Mouse (Mus musculus) liver, postnatal 0 days (tissue): ENCODE measurements around the gene Klf14. TPM values are rescaled to one million over a fixed set of nuclear protein-coding genes. Genes with fewer than 3 reads are reported as not detected.

Source experiments
- ATAC-seq: fragments of 200-750 bp; cut with Nextera tagmentation; 2 replicates; pipeline ENCODE4 v1.8.0; 2017; ENCODE audit warnings: mild to moderate bottlenecking, moderate library complexity
- DNase-seq: peaks from one replicate; pipeline ENCODE4 v3.0.0-alpha.2; 2016
- H3K27ac ChIP-seq: fragments of 300-500 bp; sonication (generic); 2 replicates; pipeline ENCODE4 v1.5.1; 2014; ENCODE audit warnings: antibody characterized with exemption, moderate library complexity, mild to moderate bottlenecking, low read depth
- H3K27me3 ChIP-seq: fragments of 300-500 bp; sonication (generic); 2 replicates; pipeline ENCODE4 v1.6.1; 2014; ENCODE audit warnings: low read length, control low read depth, mixed read lengths; ENCODE audit not compliant: insufficient read depth
- H3K36me3 ChIP-seq: fragments of 300-500 bp; sonication (generic); replicated peaks from 2 replicates; pipeline ENCODE4 v1.6.1; 2014; ENCODE audit warnings: mild to moderate bottlenecking, control low read depth, low read length, moderate library complexity, mixed read lengths; ENCODE audit not compliant: insufficient read depth
- H3K4me1 ChIP-seq: fragments of 300-500 bp; sonication (generic); 2 replicates; pipeline ENCODE4 v1.6.1; 2014; ENCODE audit warnings: antibody characterized with exemption, mild to moderate bottlenecking, control low read depth; ENCODE audit not compliant: insufficient read depth
- H3K4me2 ChIP-seq: fragments of 300-500 bp; sonication (generic); 2 replicates; pipeline ENCODE4 v1.6.1; 2014; ENCODE audit warnings: low read depth, mild to moderate bottlenecking, low read length, moderate library complexity, mixed read lengths
- H3K4me3 ChIP-seq: fragments of 300-500 bp; sonication (generic); 2 replicates; pipeline ENCODE4 v1.5.1; 2014; ENCODE audit warnings: low read depth, low read length
- H3K9ac ChIP-seq: fragments of 300-500 bp; sonication (generic); replicated peaks from 2 replicates; pipeline ENCODE4 v1.6.1; 2014; ENCODE audit warnings: mild to moderate bottlenecking, moderate library complexity
- H3K9me3 ChIP-seq: fragments of 300-500 bp; sonication (generic); 2 replicates; pipeline ENCODE4 v1.6.1; 2016; ENCODE audit warnings: mild to moderate bottlenecking, control low read depth, low read length, mixed read lengths
- CTCF ChIP-seq: sonication (generic); IDR thresholded peaks from 2 replicates; pipeline ENCODE4 v1.5.1; 2016; ENCODE audit warnings: antibody characterized with exemption, low read depth
- EP300 ChIP-seq: IDR thresholded peaks from 2 replicates; pipeline ENCODE4 v1.6.1; 2016; ENCODE audit warnings: antibody characterized with exemption, low read depth, mild to moderate bottlenecking
- WGBS: fragments of 180-500 bp; shearing (Covaris S2); extraction: QIAGEN DNeasy Blood & Tissue Kit; methylation state at CpG from one replicate; pipeline ENCODE4 v1.1.7; 2014; ENCODE audit not compliant: insufficient replicate concordance; 5-methylcytosine and 5-hydroxymethylcytosine counted together
- polyA plus RNA-seq: library from polyadenylated mRNA; unstranded; fragments of >200 nt; fragmentation: Nextera tagmentation; extraction: Ambion mirVana; gene quantifications from 2 replicates; pipeline ENCODE4 v1.2.1, GENCODE M21; 2015

The Klf14 gene
- polyA plus RNA-seq, 1 experiment from 2014 or later = 0.08 TPM

DNA sequence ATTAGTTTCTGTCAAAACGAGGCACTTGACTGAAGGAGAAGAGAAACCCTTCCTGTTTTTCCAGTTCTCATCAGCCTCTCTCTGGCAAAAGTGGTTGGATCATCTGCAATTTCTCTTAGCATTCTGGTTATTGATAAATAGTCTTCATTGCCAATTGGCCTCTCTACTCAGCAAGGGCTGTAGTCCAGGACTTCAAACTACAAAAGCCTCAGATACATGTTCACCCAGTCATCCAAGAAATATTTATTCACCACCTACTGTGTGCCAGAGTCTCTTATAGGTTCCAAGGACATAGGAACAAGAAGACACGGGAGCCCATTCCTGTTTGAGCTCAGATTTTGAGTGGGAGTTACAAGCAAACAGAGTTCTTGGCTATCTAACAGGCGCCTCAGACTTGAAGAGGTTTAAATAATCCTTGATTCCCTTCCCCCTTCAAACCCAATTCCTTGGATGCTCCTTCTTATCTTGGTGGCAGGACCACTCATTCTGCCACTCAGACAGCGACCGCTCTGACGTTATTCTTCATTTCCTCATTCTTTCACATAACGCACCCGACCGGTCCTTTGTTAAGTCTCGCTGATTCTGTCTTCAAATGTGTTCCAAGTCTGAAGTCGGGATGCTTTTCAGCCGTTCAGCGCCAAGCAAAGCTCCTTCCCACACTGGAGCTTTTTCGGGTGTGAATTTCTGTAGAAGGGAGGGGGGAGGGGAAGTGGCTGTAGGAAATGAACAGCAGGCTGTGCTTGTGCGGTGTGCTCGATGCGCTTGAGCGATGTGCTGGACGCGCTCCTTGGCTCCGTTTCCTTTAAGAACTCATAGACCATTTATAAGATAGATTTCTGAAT lies 37.8 kb downstream of the Klf14 start:
- H3K27me3 ChIP-seq = no peaks in the 10 kb centered on the region
- no peak for TF ChIP-seq CTCF
- no peak for TF ChIP-seq EP300
- H3K36me3 ChIP-seq = no peaks in the 10 kb centered on the region
- H3K4me1 ChIP-seq = no peaks in the 10 kb centered on the region
- H3K9me3 ChIP-seq = no peaks in the 10 kb centered on the region
- ATAC-seq (no peak), DNase-seq (peak; percentile 14)
- H3K4me3 ChIP-seq = no peak overlapping the region
- H3K9ac ChIP-seq = no peak overlapping the region
- WGBS = 43% methylated on average over 21 of the region's 21 CpGs
- peak overlapping the region; percentile 24; the same call in 1 of the 2 replicates for H3K4me2 ChIP-seq
- no peak overlapping the region for H3K27ac ChIP-seq

DNA sequence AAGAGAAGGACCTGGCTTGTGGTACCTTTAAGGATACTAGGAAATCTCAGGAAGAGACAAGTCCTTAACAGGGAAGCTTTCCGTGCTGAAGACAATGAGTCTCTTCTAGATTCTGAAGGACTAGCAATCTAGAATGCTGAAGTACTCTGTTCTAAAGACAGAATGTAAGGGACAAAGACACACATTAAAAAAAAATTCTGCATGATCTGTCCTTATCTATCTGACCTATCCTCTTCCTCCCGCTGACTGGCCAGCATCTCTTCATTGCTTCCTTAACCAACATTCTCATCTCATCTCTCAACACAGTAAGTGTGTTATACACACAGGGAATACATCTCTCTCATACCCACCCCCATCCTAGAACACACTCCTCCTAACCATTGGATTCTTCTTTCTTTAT lies 43.4 kb downstream of the Klf14 start, which contains the start of gene Tsga13:
Gene Tsga13 (minus strand): TSS at position 101 of the 400 bp plus-strand sequence.
- DNase-seq = no peak
- no peak for ATAC-seq
- H3K9ac ChIP-seq = no peak within 1 kb of the TSS
- H3K27ac ChIP-seq = no peak within 1 kb of the TSS
- no peaks in the 10 kb centered on the region for H3K4me1 ChIP-seq
- H3K9me3 ChIP-seq = no peaks in the 10 kb centered on the region
- no peaks in the 10 kb centered on the region for H3K27me3 ChIP-seq
- no peak within 1 kb of the TSS for H3K4me3 ChIP-seq
- H3K36me3 ChIP-seq = no peaks in the 10 kb centered on the region
- TF ChIP-seq EP300 (no peak), CTCF (no peak)
- 71% methylated on average over 2 of the region's 2 CpGs for WGBS
- H3K4me2 ChIP-seq = no peak within 1 kb of the TSS

DNA sequence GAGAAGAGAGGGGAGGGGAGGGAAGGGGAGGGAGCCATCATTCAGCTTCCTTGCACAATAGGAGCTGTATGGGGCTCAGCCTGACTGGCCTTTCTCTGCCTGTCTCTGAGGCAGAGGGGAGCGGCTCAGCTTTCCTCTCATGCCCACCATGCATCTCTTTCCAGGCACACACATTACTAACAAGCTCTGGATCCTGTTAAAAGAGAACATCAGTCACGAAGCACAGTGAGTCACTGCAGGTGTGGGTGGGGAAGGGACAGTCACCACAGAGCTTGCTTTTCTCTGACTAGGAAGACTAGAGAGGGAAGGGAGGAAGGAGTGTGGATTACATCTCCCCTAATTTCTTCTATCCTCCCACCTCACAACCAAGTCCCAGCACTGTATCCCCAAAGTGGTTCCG lies 50.9 kb downstream of the Klf14 start:
- TF ChIP-seq EP300 = no peak
- no peak for TF ChIP-seq CTCF
- Histone ChIP-seq H3K4me1 (no peaks in the 10 kb centered on the region), H3K4me3 (no peak overlapping the region), H3K27ac (no peak overlapping the region), H3K27me3 (no peaks in the 10 kb centered on the region), H3K9me3 (no peaks in the 10 kb centered on the region), H3K4me2 (no peak overlapping the region), H3K9ac (no peak overlapping the region), H3K36me3 (no peaks in the 10 kb centered on the region)
- WGBS = 57% methylated on average over 3 of the region's 3 CpGs
- DNase-seq (no peak), ATAC-seq (no peak)

Other genes starting within 250 kb of the Klf14 start
- 117 and 119 TPM in 2 replicates for gene Mest, start 235.5 kb downstream of the Klf14 start, polyA plus RNA-seq
- gene Copg2, start 62.3 kb downstream of the Klf14 start, polyA plus RNA-seq = 6.3 and 6.6 TPM in 2 replicates
- gene Tsga13, start 43.5 kb downstream of the Klf14 start, polyA plus RNA-seq = not detected in 2 replicates